Mouse (Mus musculus): ENCODE results near the gene Tmem251. TPM values are rescaled to one million over a fixed set of nuclear protein-coding genes. Genes with fewer than 3 reads are reported as not detected.

The Tmem251 gene
- polyA plus RNA-seq, 1 experiment from 2014 or later, result 10.9 TPM

- no peak for TF ChIP-seq CTCF (IDR thresholded peaks at IDR 0.05; ENCODE audit: low read depth)
- no peak for TF ChIP-seq EP300 (optimal IDR thresholded peaks at IDR 0.05)
- Histone ChIP-seq H3K36me3 (ENCODE audit: control insufficient read depth, insufficient read depth, low read length) (no peaks in the 10 kb centered on the region), H3K9ac (ENCODE audit: low read length) (peak overlapping the region; percentile 79), H3K9me3 (ENCODE audit: control insufficient read depth, low read length) (no peaks in the 10 kb centered on the region), H3K4me2 (replicated peaks; ENCODE audit: low read depth) (peak overlapping the region; percentile 95), H3K4me3 (ENCODE audit: low read depth, low read length) (peak overlapping the region; percentile 79), H3K27ac (replicated peaks) (peak overlapping the region; percentile 94), H3K27me3 (ENCODE audit: control insufficient read depth, insufficient read depth, low read length) (no peaks in the 10 kb centered on the region), H3K4me1 (replicated peaks; ENCODE audit: control insufficient read depth, insufficient read depth) (peaks cover 2% of the 10 kb centered on the region; the same call in 1 of the 2 replicates)
- ATAC-seq (ENCODE audit: low FRiP score, low TSS enrichment) (no peak), DNase-seq (ENCODE audit: low spot score) (no peak)
- 11% methylated on average over 17 of the region's 17 CpGs for WGBS
Observed at GRCm38 (mm10) chr12:102703921-102704408, 39.6 kb upstream of the Tmem251 start.

- under 1% methylated on average over 72 of the region's 105 CpGs for WGBS
- Histone ChIP-seq H3K27me3 (ENCODE audit: control insufficient read depth, insufficient read depth, low read length) (no peaks in the 10 kb centered on the region), H3K4me2 (replicated peaks; ENCODE audit: low read depth) (peak within 1 kb of the TSS; percentile 95), H3K4me1 (replicated peaks; ENCODE audit: control insufficient read depth, insufficient read depth) (peaks cover 2% of the 10 kb centered on the region; the same call in 1 of the 2 replicates), H3K27ac (replicated peaks) (peak within 1 kb of the TSS; percentile 94), H3K36me3 (ENCODE audit: control insufficient read depth, insufficient read depth, low read length) (no peaks in the 10 kb centered on the region), H3K9ac (ENCODE audit: low read length) (peak within 1 kb of the TSS; percentile 91), H3K9me3 (ENCODE audit: control insufficient read depth, low read length) (no peaks in the 10 kb centered on the region), H3K4me3 (ENCODE audit: low read depth, low read length) (peak within 1 kb of the TSS; percentile 79)
- TF ChIP-seq EP300 (optimal IDR thresholded peaks at IDR 0.05), result no peak
- no peak for TF ChIP-seq CTCF (IDR thresholded peaks at IDR 0.05; ENCODE audit: low read depth)
- ATAC-seq (ENCODE audit: low FRiP score, low TSS enrichment), result peak; percentile 91
- DNase-seq (ENCODE audit: low spot score), result peak; percentile 84
Observed at GRCm38 (mm10) chr12:102704457-102705198, 38.9 kb upstream of the Tmem251 start, which contains the start of gene Itpk1. Itpk1 (minus strand) TSS chr12:102704930.

GRCm38 (mm10) chr12:102705216-102705871 lies 38.2 kb upstream of the Tmem251 start:
- no peaks in the 10 kb centered on the region for H3K27me3 ChIP-seq (ENCODE audit: control insufficient read depth, insufficient read depth, low read length)
- 2% methylated on average over 41 of the region's 45 CpGs for WGBS
- H3K4me3 ChIP-seq (ENCODE audit: low read depth, low read length), result peak overlapping the region; percentile 72
- H3K9ac ChIP-seq (ENCODE audit: low read length), result peak overlapping the region; percentile 91
- H3K9me3 ChIP-seq (ENCODE audit: control insufficient read depth, low read length), result no peaks in the 10 kb centered on the region
- peak overlapping the region; percentile 94 for H3K27ac ChIP-seq (replicated peaks)
- H3K4me1 ChIP-seq (replicated peaks; ENCODE audit: control insufficient read depth, insufficient read depth), result peaks cover 2% of the 10 kb centered on the region; the same call in 1 of the 2 replicates
- peak overlapping the region; percentile 95 for H3K4me2 ChIP-seq (replicated peaks; ENCODE audit: low read depth)
- DNase-seq (ENCODE audit: low spot score), result peak; percentile 89
- ATAC-seq (ENCODE audit: low FRiP score, low TSS enrichment), result peak; percentile 73
- TF ChIP-seq CTCF (IDR thresholded peaks at IDR 0.05; ENCODE audit: low read depth), result peak; percentile 90
- TF ChIP-seq EP300 (optimal IDR thresholded peaks at IDR 0.05), result no peak
- H3K36me3 ChIP-seq (ENCODE audit: control insufficient read depth, insufficient read depth, low read length), result no peaks in the 10 kb centered on the region

DNA sequence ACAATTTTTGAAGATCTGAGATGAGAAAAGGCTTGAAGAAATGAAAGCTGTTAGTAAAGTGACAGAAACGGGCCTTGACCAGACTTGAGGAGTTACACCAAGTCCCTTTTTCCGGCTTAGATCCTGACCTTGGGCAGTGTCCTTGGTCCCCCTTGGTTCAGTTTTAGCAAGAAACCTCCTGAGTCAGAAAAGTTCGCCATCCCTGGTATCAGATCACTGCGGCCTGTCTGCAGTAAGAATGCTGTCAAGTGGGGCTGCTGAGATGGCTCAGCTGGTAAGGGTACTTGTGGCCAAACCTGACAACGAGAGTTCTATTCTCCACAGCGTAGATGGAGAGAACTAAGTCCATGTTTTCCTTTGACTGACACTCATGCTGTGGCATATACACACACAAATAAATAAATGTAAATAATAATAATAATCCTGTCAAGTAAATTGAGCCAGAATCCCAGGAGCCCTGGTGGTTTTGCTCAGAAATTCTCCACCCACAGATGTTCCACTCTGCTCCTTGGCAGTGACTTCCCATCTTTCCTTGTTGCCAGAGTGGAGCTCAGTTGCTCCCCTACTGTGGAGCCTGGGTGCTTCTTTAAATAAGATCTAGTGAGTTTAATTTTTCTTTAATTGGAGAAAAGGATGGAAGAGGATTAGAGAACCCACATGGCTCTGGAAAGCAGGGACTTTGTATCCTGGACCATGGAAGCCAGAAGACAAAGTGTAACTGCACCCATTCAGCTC lies 37.5 kb upstream of the Tmem251 start:
- no peak for DNase-seq (ENCODE audit: low spot score)
- no peak for TF ChIP-seq EP300 (optimal IDR thresholded peaks at IDR 0.05)
- TF ChIP-seq CTCF (IDR thresholded peaks at IDR 0.05; ENCODE audit: low read depth), result no peak
- no peak overlapping the region for H3K27ac ChIP-seq (replicated peaks)
- H3K36me3 ChIP-seq (ENCODE audit: control insufficient read depth, insufficient read depth, low read length), result no peaks in the 10 kb centered on the region
- H3K27me3 ChIP-seq (ENCODE audit: control insufficient read depth, insufficient read depth, low read length), result no peaks in the 10 kb centered on the region
- no peak for ATAC-seq (ENCODE audit: low FRiP score, low TSS enrichment)
- H3K4me1 ChIP-seq (replicated peaks; ENCODE audit: control insufficient read depth, insufficient read depth), result peaks cover 2% of the 10 kb centered on the region; the same call in 1 of the 2 replicates
- no peak overlapping the region for H3K9ac ChIP-seq (ENCODE audit: low read length)
- 64% methylated on average over 6 of the region's 6 CpGs for WGBS
- no peaks in the 10 kb centered on the region for H3K9me3 ChIP-seq (ENCODE audit: control insufficient read depth, low read length)
- no peak overlapping the region for H3K4me3 ChIP-seq (ENCODE audit: low read depth, low read length)
- peak overlapping the region; percentile 95; the same call in 1 of the 2 replicates for H3K4me2 ChIP-seq (replicated peaks; ENCODE audit: low read depth)

GRCm38 (mm10) chr12:102706833-102707463 lies 36.6 kb upstream of the Tmem251 start:
- Histone ChIP-seq H3K4me2 (replicated peaks; ENCODE audit: low read depth) (no peak overlapping the region), H3K27me3 (ENCODE audit: control insufficient read depth, insufficient read depth, low read length) (no peaks in the 10 kb centered on the region), H3K9me3 (ENCODE audit: control insufficient read depth, low read length) (no peaks in the 10 kb centered on the region), H3K4me3 (ENCODE audit: low read depth, low read length) (no peak overlapping the region), H3K36me3 (ENCODE audit: control insufficient read depth, insufficient read depth, low read length) (no peaks in the 10 kb centered on the region), H3K4me1 (replicated peaks; ENCODE audit: control insufficient read depth, insufficient read depth) (peaks cover 2% of the 10 kb centered on the region; the same call in 1 of the 2 replicates), H3K9ac (ENCODE audit: low read length) (no peak overlapping the region), H3K27ac (replicated peaks) (no peak overlapping the region)
- ATAC-seq (ENCODE audit: low FRiP score, low TSS enrichment), result no peak
- 86% methylated on average over 10 of the region's 10 CpGs for WGBS
- no peak for DNase-seq (ENCODE audit: low spot score)
- no peak for TF ChIP-seq CTCF (IDR thresholded peaks at IDR 0.05; ENCODE audit: low read depth)
- no peak for TF ChIP-seq EP300 (optimal IDR thresholded peaks at IDR 0.05)
